Mouse (Mus musculus) thymus, adult 2 months (tissue): ENCODE results near the gene Ahcyl2.

ENCODE experiments used
- CTCF ChIP-seq: fragments of 200-500 bp; IDR thresholded peaks from 2 replicates; pipeline ENCODE4 v1.5.1; 2012; ENCODE audit warnings: mild to moderate bottlenecking, control low read depth, low read length, moderate library complexity, borderline replicate concordance; ENCODE audit not compliant: control insufficient read depth, poor library complexity, insufficient read depth; ENCODE audit errors: extremely low read depth
- POLR2A ChIP-seq: fragments of 200-500 bp; IDR thresholded peaks from 2 replicates; pipeline ENCODE4 v1.6.1; 2012; ENCODE audit warnings: mild to moderate bottlenecking, low read length, control low read depth, moderate library complexity; ENCODE audit not compliant: control insufficient read depth, poor library complexity, insufficient read depth; ENCODE audit errors: extremely low read depth

- TF ChIP-seq POLR2A (no peak), CTCF (no peak)
Measured at GRCm38 (mm10) chr6:29879579-29879978, 111.8 kb downstream of the Ahcyl2 start.
